Mouse (Mus musculus) heart, embryonic 10.5 days (tissue): Measurements from ENCODE around the gene Fyb. TPM values are rescaled to one million over a fixed set of nuclear protein-coding genes. Genes with fewer than 3 reads are reported as not detected.

ENCODE experiments used
- DNase-seq: peaks from one replicate; pipeline ENCODE4 v3.0.0-alpha.2; 2017; ENCODE audit warnings: low spot score
- H3K27ac ChIP-seq: fragments of 300-500 bp; sonication (generic); 2 replicates; pipeline ENCODE4 v1.5.1; 2016; ENCODE audit warnings: mild to moderate bottlenecking
- H3K27me3 ChIP-seq: fragments of 300-500 bp; sonication (generic); 2 replicates; pipeline ENCODE4 v1.6.1; 2016; ENCODE audit warnings: mild to moderate bottlenecking; ENCODE audit not compliant: poor library complexity, insufficient read depth, severe bottlenecking
- H3K36me3 ChIP-seq: fragments of 300-500 bp; sonication (generic); 2 replicates; pipeline ENCODE4 v1.6.1; 2016; ENCODE audit warnings: mild to moderate bottlenecking, moderate library complexity
- H3K4me1 ChIP-seq: fragments of 300-500 bp; sonication (generic); 2 replicates; pipeline ENCODE4 v1.6.1; 2016; ENCODE audit warnings: mild to moderate bottlenecking
- H3K4me3 ChIP-seq: fragments of 300-500 bp; sonication (generic); 2 replicates; pipeline ENCODE4 v1.5.1; 2016; ENCODE audit warnings: mild to moderate bottlenecking, moderate library complexity
- H3K9me3 ChIP-seq: fragments of 300-500 bp; sonication (generic); 2 replicates; pipeline ENCODE4 v1.6.1; 2016; ENCODE audit warnings: mild to moderate bottlenecking, moderate library complexity
- WGBS: fragments of 180-500 bp; shearing (Covaris S2); methylation state at CpG from one replicate; pipeline ENCODE4 v1.1.7; 2016; 5-methylcytosine and 5-hydroxymethylcytosine counted together
- polyA plus RNA-seq: library from polyadenylated mRNA; unstranded; fragments of >200 nt; fragmentation: Nextera tagmentation; extraction: Ambion mirVana; gene quantifications from 2 replicates; pipeline ENCODE4 v1.2.1, GENCODE M21; 2016

The Fyb gene
- polyA plus RNA-seq, 1 experiment from 2014 or later, result 4.7 TPM

DNA sequence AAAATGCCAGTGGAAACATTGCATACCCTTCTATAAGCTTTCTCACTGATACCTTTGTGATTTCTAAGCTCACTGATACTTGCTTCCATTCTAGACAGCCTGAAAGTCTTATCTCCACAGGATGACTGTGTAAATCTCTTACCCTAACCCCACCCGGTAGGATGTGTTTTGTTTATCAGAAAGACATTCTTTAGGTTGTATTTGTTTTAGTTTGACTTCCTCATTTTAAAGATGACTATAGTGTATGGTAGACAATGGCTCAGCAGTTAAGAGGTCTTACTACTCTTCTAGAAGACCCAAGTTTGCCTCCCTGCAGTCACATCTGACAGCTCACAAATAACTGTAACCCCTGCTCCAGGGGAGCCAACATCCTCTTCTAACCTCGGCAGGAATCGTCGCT lies 130.4 kb downstream of the Fyb start:
- Histone ChIP-seq H3K4me1 (peaks cover 4% of the 10 kb centered on the region), H3K27ac (no peak overlapping the region), H3K27me3 (no peaks in the 10 kb centered on the region), H3K4me3 (no peak overlapping the region), H3K9me3 (no peaks in the 10 kb centered on the region), H3K36me3 (no peaks in the 10 kb centered on the region)
- no peak for DNase-seq
- 62% methylated on average over 4 of the region's 4 CpGs for WGBS

DNA sequence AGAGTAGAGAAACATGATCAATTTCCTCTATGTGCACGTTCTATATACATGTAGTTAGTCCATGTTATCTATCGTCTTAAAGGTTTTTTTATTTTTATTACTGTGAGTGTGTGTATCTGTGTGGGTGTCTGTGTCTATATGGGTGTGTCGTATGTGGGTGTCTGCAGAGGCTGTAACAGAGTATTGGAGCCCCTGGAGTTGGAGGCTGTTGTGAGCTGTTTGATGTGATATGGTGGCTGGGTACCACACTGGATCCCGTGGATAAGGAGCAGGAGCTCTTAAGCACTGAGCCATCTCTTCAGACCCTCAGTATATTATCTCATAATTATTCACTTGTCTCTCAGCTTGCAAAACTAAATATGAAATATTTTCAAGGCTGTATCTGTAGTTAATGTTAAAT lies 135.4 kb downstream of the Fyb start:
- 78% methylated on average over 4 of the region's 4 CpGs for WGBS
- H3K9me3 ChIP-seq, result no peaks in the 10 kb centered on the region
- no peak for DNase-seq
- no peaks in the 10 kb centered on the region for H3K27me3 ChIP-seq
- no peaks in the 10 kb centered on the region for H3K36me3 ChIP-seq
- H3K4me3 ChIP-seq, result no peak overlapping the region
- no peak overlapping the region for H3K27ac ChIP-seq
- no peaks in the 10 kb centered on the region for H3K4me1 ChIP-seq

DNA sequence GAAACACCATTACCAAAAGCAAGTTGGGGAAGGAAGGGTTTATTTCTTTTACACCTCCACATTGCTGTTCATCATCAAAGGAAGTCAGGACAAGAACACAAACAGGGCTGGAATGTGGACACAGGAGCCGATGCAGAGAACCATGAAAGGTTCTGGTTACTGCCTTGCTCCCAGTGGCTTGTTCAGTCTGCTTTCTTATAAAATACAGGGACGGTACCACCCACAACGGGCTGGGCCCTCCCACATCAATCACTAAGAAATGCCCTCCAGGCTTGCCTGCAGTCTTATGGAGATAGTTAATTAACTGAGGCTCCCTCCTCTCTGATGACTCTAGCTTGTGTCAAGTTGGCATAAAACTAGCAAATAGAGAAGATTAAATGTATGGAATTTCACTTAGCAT lies 139.3 kb downstream of the Fyb start:
- WGBS, result 52% methylated on average over 3 of the region's 3 CpGs
- Histone ChIP-seq H3K9me3 (no peaks in the 10 kb centered on the region), H3K4me1 (no peaks in the 10 kb centered on the region)

DNA sequence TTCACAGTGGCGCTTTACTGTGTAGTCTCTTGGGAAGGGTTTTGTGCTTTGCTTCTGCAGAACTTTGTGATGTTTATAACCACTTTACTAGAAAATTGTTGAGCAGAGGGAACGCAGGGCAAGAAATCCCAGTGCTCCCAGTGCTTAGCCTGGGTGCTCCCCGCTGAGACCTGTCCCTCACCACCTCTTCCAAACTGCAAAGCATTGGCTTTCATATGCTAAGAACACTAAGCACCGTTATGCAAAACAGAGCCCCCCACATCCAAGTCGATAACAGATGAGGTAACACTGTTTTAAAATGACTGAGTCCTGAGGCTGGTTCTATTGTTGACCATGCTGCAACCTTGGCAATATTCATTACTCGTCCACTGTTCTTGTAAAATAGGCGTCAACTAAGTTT lies 141.3 kb downstream of the Fyb start:
- no peaks in the 10 kb centered on the region for H3K27me3 ChIP-seq
- H3K36me3 ChIP-seq, result no peaks in the 10 kb centered on the region
- no peak overlapping the region for H3K27ac ChIP-seq
- H3K9me3 ChIP-seq, result no peaks in the 10 kb centered on the region
- peaks cover 10% of the 10 kb centered on the region for H3K4me1 ChIP-seq
- WGBS, result 66% methylated on average over 7 of the region's 7 CpGs
- H3K4me3 ChIP-seq, result no peak overlapping the region
- DNase-seq, result no peak

More for the DNA sequence above, 139.3 kb downstream of the Fyb start:
- H3K27ac ChIP-seq, result no peak overlapping the region
- H3K4me3 ChIP-seq, result no peak overlapping the region
- H3K27me3 ChIP-seq, result no peaks in the 10 kb centered on the region
- no peaks in the 10 kb centered on the region for H3K36me3 ChIP-seq
- no peak for DNase-seq

DNA sequence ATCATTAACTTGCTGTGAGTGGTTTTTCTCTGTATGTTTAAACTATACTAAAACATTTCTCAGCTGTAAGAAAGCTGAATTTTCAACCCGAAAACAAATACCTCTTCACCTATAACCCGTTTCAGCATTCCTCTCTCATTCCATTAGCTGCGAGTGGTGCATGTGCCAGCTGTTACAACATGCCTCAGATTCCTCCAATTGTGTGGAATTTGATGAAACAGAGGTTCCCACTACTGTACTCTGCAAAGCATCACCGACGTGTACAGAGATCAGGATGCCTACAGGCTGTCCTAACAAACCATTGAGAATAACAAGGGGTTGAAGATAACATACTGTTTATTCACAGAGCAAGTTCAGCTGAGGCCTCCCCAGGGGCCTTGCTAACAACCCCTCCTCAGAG lies 143.4 kb downstream of the Fyb start:
- DNase-seq, result no peak
- H3K9me3 ChIP-seq, result no peaks in the 10 kb centered on the region
- peaks cover 13% of the 10 kb centered on the region for H3K4me1 ChIP-seq
- no peaks in the 10 kb centered on the region for H3K36me3 ChIP-seq
- WGBS, result 29% methylated on average over 5 of the region's 5 CpGs
- no peak overlapping the region for H3K27ac ChIP-seq
- H3K4me3 ChIP-seq, result no peak overlapping the region
- H3K27me3 ChIP-seq, result no peaks in the 10 kb centered on the region

DNA sequence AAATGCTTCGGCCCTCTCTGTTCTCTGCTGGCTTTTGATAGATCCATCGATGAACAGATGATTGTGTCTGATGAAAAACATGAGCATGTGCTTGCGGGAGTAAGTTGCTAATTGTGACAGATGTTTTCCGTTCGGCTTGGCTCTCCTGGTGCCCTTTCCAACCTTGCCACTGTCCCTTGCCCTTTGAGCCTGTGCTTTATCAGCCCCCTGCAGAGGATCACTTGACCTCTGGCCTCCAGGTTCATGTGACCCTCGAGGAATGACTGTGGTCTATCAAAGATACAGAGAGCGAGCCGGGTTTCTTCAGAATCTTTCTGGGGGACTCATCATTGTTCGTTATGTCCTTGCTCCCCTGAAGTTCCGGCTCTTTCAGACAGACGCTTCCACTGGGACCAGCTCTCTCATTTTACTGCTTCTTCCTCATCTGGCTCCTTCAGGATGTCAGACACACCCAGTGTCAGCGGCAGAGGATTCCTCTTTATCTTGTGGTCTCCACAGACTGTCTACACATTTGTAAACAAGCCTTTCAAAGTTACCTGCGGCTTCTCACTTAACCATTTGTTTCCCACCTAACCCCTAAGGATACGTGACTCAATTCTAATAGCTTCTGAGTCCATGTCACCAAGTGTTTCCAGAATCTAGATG lies 146.3 kb downstream of the Fyb start:
- no peaks in the 10 kb centered on the region for H3K27me3 ChIP-seq
- DNase-seq, result no peak
- WGBS, result 13% methylated on average over 14 of the region's 14 CpGs
- no peaks in the 10 kb centered on the region for H3K36me3 ChIP-seq
- peaks cover 13% of the 10 kb centered on the region for H3K4me1 ChIP-seq
- H3K27ac ChIP-seq, result no peak overlapping the region
- no peaks in the 10 kb centered on the region for H3K9me3 ChIP-seq
- no peak overlapping the region for H3K4me3 ChIP-seq

DNA sequence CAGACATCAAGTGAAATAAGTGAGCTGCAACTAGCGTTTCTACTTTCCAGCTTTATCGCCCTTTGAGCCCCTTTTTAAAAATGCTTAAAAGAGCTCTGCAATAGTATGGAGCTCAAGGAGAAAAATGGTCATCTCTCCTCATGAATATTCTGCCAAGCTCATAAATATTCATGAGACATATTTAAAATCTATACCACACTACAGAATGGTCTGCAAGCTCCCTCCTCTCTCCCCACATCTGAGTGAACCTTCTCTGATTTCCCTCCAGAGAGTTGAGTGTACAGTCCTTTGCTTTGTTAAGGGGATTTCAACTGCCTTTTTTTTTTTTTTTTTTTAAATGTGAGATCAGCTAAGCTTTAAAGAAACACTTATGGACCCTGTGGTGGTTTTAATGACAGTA lies 155.8 kb downstream of the Fyb start:
- Histone ChIP-seq H3K9me3 (no peaks in the 10 kb centered on the region), H3K27me3 (no peaks in the 10 kb centered on the region), H3K36me3 (no peaks in the 10 kb centered on the region), H3K4me1 (no peaks in the 10 kb centered on the region), H3K4me3 (no peak overlapping the region), H3K27ac (no peak overlapping the region)
- 81% methylated on average over 2 of the region's 2 CpGs for WGBS
- no peak for DNase-seq

DNA sequence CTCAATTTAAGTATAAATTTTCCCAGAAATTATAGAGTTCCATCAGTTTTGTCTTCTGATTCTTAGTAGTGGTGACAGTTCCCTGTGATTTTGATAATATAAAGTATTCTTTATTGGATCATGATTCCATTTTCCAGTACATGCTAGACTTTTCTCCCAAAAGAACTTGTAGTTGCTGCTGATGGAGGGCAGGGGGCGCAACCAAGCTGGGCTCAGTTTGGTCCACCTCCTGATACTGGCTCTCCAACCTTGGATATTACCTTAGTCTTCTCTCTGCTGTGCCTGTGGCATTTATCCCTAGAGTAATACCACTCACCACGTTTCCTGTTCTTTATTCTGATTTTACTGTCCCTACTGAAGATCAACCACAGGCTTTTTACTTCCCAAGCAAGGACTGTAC lies 179.5 kb downstream of the Fyb start:
- H3K4me1 ChIP-seq, result no peaks in the 10 kb centered on the region
- H3K4me3 ChIP-seq, result no peak overlapping the region
- H3K9me3 ChIP-seq, result no peaks in the 10 kb centered on the region
- no peaks in the 10 kb centered on the region for H3K36me3 ChIP-seq
- no peaks in the 10 kb centered on the region for H3K27me3 ChIP-seq
- WGBS, result 73% methylated on average over 2 of the region's 2 CpGs
- no peak overlapping the region for H3K27ac ChIP-seq
- DNase-seq, result no peak

DNA sequence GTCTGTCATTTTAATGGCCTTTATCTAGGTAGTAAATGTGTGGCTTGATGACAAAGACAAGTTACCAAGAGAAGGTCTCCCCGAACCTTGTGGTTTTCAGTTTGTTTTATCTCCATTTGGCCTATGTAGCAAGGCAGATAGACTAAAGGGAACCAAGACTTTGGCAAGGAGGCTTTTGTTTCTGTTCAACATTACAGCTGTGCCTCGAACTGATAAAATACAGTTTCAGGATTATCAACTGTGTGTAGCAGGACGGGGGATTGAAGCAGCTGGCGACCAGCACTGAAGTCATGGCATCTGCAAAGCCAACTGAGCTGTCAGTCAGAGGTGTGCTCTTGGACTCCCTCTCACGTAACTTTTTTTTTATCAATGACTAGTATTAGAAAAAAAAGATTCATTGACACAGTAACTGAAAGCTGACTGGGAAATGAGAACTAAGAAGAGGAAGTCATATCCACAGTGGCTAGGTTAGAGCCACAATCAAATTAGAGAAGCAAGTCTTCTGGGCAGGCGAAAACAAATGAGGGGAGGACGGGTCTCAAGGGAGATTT lies 182.8 kb downstream of the Fyb start:
- H3K27ac ChIP-seq, result no peak overlapping the region
- H3K9me3 ChIP-seq, result no peaks in the 10 kb centered on the region
- no peaks in the 10 kb centered on the region for H3K36me3 ChIP-seq
- DNase-seq, result no peak
- WGBS, result 34% methylated on average over 7 of the region's 7 CpGs
- H3K4me1 ChIP-seq, result peaks cover 9% of the 10 kb centered on the region; the same call in 1 of the 2 replicates
- no peak overlapping the region for H3K4me3 ChIP-seq
- H3K27me3 ChIP-seq, result no peaks in the 10 kb centered on the region

DNA sequence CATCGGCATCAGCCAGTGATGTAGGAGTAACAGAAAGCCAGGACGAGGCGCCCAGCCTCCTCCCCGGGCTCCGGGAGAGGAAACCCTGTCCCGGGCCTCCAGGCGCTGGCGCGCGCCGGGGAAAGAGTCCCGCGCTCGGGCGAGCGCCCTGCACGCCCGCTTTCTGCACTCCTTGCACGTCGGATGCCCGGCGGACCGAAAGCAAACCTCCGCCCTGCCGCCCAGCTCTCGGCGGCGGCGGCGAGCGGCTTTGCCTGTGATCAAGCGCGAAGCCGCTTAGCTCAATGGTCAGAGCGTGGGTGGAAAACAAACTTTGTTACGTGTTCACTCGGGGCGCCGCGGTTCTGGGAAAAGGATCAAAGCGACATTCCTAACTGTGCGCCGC lies 184.9 kb downstream of the Fyb start:
- peak overlapping the region; percentile 99 for H3K27ac ChIP-seq
- H3K36me3 ChIP-seq, result no peaks in the 10 kb centered on the region
- peak overlapping the region; percentile 94 for H3K4me3 ChIP-seq
- WGBS, result under 1% methylated on average over 43 of the region's 43 CpGs
- peaks cover 18% of the 10 kb centered on the region for H3K4me1 ChIP-seq
- H3K9me3 ChIP-seq, result no peaks in the 10 kb centered on the region
- peak; percentile 88 for DNase-seq
- no peaks in the 10 kb centered on the region for H3K27me3 ChIP-seq

DNA sequence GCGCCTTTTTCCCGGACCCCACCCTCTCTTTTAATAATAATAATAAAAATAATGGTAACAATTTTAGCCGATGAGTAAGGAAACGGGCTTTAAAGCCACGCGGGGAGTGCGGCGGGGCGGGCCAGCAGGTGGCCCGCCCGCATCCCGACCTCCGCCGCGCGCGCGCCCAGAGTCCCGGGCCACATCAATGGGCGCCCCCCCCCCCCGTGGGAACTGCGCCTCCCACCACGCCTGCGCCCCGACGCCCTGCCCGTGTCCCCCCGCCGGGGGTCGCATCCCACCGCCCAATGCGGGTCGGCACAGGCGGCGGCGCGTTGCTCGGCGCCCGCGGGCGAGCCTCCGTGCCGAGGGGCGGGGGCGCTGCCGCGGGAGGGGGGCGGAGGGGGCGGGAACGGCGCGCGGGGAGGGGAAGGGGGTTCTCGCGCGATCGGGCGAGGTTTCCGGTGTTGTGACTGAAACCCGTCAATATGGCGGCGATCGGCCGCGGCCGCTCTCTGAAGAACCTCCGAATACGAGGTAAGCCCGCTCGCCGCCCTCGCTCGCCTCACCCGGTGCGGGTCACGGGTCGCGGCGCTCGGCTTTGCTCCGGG lies 185.4 kb downstream of the Fyb start, which contains the start of gene Rictor:
Gene Rictor (plus strand): TSS at position 444 of the 590 bp plus-strand sequence.
- H3K27ac ChIP-seq, result peak within 1 kb of the TSS; percentile 99
- peak within 1 kb of the TSS; percentile 94 for H3K4me3 ChIP-seq
- H3K9me3 ChIP-seq, result no peaks in the 10 kb centered on the region
- WGBS, result 2% methylated on average over 78 of the region's 82 CpGs
- H3K27me3 ChIP-seq, result no peaks in the 10 kb centered on the region
- no peaks in the 10 kb centered on the region for H3K36me3 ChIP-seq
- DNase-seq, result peak; percentile 94
- peaks cover 23% of the 10 kb centered on the region for H3K4me1 ChIP-seq

DNA sequence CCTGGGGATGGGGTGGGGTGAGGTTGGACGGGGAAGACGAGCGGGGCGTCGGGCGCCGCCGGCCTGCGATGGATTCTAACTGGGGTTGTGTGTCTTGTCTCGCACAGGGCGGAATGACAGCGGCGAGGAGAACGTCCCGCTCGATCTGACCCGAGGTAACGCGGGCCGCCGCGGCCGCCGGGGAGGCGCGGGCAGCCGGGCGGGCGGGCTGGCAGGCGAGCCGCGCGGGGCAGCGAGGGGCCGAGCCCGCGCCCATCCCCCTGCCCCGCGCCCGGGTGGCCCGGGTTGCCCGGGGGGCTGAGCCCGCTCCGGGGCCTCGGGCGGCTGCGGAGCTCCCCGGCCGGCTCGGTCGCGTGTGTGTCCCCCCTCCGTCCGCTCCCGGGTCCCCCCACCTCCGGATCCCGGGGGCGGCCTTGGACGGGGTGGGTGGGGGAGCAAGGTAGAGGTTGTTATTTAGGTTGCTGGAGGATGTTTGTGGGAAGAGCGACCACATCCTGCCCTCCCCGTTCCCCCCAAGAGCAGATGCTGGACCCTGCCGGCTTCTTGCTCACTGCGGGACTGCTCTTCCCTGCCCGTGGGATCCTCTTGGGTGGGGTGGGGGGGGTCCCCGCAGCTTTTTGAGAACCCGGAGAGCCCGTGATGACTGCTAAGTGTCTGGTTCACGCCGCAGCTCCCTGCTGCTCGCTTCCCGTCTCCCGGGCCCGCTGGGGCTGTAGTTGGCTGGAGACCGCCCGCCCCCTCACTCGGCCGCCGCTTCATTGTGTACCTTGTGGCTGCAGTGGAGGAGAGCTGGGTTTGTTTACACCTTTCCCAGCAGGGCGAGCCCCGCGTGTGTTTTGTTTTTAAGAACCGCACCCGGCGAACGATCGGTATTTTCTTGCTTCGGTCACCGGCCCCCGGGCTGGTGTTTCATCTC lies 186.1 kb downstream of the Fyb start:
- Histone ChIP-seq H3K4me3 (peak overlapping the region; percentile 94), H3K27me3 (no peaks in the 10 kb centered on the region), H3K4me1 (peaks cover 30% of the 10 kb centered on the region), H3K36me3 (no peaks in the 10 kb centered on the region), H3K27ac (peak overlapping the region; percentile 99), H3K9me3 (no peaks in the 10 kb centered on the region)
- no peak for DNase-seq
- under 1% methylated on average over 89 of the region's 89 CpGs for WGBS

DNA sequence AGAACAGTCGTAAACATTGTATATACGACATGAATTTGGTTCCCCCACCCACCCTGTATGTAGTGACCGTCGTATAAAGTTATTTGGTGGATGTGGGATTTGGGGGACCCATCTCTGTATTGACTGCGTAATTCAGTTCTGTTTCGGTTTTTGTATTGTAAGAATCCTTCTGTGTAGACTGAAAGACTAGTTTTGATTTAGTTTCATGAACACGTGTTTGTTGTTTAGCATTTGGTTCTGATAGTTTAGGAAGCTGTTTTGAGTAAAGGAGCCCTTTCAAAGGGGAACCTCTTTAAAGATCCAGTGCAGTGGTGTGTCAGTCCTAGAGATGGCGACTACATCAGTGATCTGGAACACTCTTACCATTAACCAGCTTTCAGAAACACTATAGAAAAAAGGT lies 187.0 kb downstream of the Fyb start:
- Histone ChIP-seq H3K9me3 (no peaks in the 10 kb centered on the region), H3K27ac (no peak overlapping the region; the same call in 1 of the 2 replicates), H3K4me1 (peaks cover 39% of the 10 kb centered on the region), H3K27me3 (no peaks in the 10 kb centered on the region), H3K36me3 (no peaks in the 10 kb centered on the region), H3K4me3 (peak overlapping the region; percentile 94)
- 22% methylated on average over 8 of the region's 8 CpGs for WGBS
- no peak for DNase-seq
